ENCODE assay signal across 13 mouse cellular contexts in genomic region chr9:122592820-122593615, GRCm38 (mm10).
DNase-seq lines count a peak whose midpoint lies in the region; ATAC-seq and TF ChIP-seq lines count a peak whose summit lies in the region.
"Had no signal": no experiment of that assay in that cellular context is flagged by ENCODE, and none has a peak within 500 bp of the region (broad histone marks: within the 10 kb centered on the region; RNA-seq: fewer than 3 reads in every experiment).

No protein-coding gene starts in this region.

- TF ChIP-seq CTCF in brain, embryonic 14.5 days (IDR thresholded peaks at IDR 0.05; ENCODE audit: borderline replicate concordance, extremely low read depth, insufficient read depth, insufficient read length): no peak

- no peaks in the 10 kb centered on the region; the same call in 1 of the 2 replicates for H3K27me3 ChIP-seq in hindbrain, embryonic 11.5 days (ENCODE audit: control insufficient read depth, insufficient read depth, low read length)
- H3K27me3 ChIP-seq in midbrain, embryonic 14.5 days (ENCODE audit: control insufficient read depth, insufficient read depth, low read length): no peaks in the 10 kb centered on the region

- peak overlapping the region; percentile 39; the same call in 1 of the 2 replicates for H3K27ac ChIP-seq in hindbrain, embryonic 11.5 days (ENCODE audit: low read depth, low read length)
- peak overlapping the region; percentile 72 for H3K27ac ChIP-seq in midbrain, embryonic 14.5 days (replicated peaks; ENCODE audit: low read depth, low read length)
- H3K27ac ChIP-seq: liver, embryonic 15.5 days had no signal

- no peak for TF ChIP-seq POLR2A in brain, embryonic 14.5 days (IDR thresholded peaks at IDR 0.05; ENCODE audit: borderline replicate concordance, extremely low read depth, insufficient read depth, insufficient read length, poor library complexity, severe bottlenecking)

- no peak overlapping the region for H3K4me3 ChIP-seq in hindbrain, embryonic 11.5 days (ENCODE audit: low read depth, low read length)
- no peak overlapping the region for H3K4me3 ChIP-seq in midbrain, embryonic 14.5 days (replicated peaks; ENCODE audit: low read depth, low read length)
- H3K4me3 ChIP-seq: heart, embryonic 12.5 days; liver, embryonic 15.5 days had no signal

- DNase-seq in brain, adult 2 months (ENCODE audit: low read depth, low spot score): peak; percentile 84
- peak; percentile 87 for DNase-seq in brain, embryonic 14.5 days (ENCODE audit: low read depth)
- peak; percentile 45 for DNase-seq in hindbrain, embryonic 11.5 days (ENCODE audit: low spot score)
- DNase-seq in midbrain, embryonic 14.5 days: peak; percentile 76
- no peak for DNase-seq in kidney, adult 11 months
- no peak for DNase-seq in kidney, postnatal 4 days
- no peak for DNase-seq in cerebellum, postnatal 14 days
- no peak for DNase-seq in MN1 (ENCODE audit: low spot score)
- DNase-seq: cerebellum, adult 9-11 months; gastrocnemius, postnatal 10 days; kidney, postnatal 25 days had no signal

- no peaks in the 10 kb centered on the region for H3K36me3 ChIP-seq in hindbrain, embryonic 11.5 days (ENCODE audit: control insufficient read depth, insufficient read depth, low read length)
- H3K36me3 ChIP-seq in midbrain, embryonic 14.5 days (ENCODE audit: control insufficient read depth, insufficient read depth, low read length): no peaks in the 10 kb centered on the region
- H3K36me3 ChIP-seq: heart, embryonic 12.5 days; liver, embryonic 15.5 days had no signal

- peak; percentile 82 for ATAC-seq in hindbrain, embryonic 11.5 days (ENCODE audit: low FRiP score)
- peak; percentile 62; the same call in 1 of the 2 replicates for ATAC-seq in midbrain, embryonic 14.5 days (ENCODE audit: low FRiP score, low TSS enrichment)

- WGBS in hindbrain, embryonic 11.5 days: 14% methylated on average over 7 of the region's 7 CpGs
- 10% methylated on average over 7 of the region's 7 CpGs for WGBS in midbrain, embryonic 14.5 days

- H3K4me2 ChIP-seq in hindbrain, embryonic 11.5 days (replicated peaks; ENCODE audit: low read depth, low read length): no peak overlapping the region
- peak overlapping the region; percentile 24; the same call in 1 of the 2 replicates for H3K4me2 ChIP-seq in midbrain, embryonic 14.5 days (ENCODE audit: low read length)
- H3K4me2 ChIP-seq: heart, embryonic 12.5 days; liver, embryonic 15.5 days had no signal

- H3K9ac ChIP-seq in hindbrain, embryonic 11.5 days (ENCODE audit: low read depth, low read length): peak overlapping the region; percentile 34; the same call in 1 of the 2 replicates
- H3K9ac ChIP-seq in midbrain, embryonic 14.5 days (replicated peaks; ENCODE audit: low read length): no peak overlapping the region; the same call in 1 of the 2 replicates
- H3K9ac ChIP-seq: heart, embryonic 12.5 days; liver, embryonic 15.5 days had no signal

- H3K4me1 ChIP-seq in hindbrain, embryonic 11.5 days (replicated peaks; ENCODE audit: control insufficient read depth, insufficient read depth, low read length): peaks cover 2% of the 10 kb centered on the region; the same call in 1 of the 2 replicates
- H3K4me1 ChIP-seq in midbrain, embryonic 14.5 days (ENCODE audit: control insufficient read depth, insufficient read depth, low read length): peaks cover 42% of the 10 kb centered on the region
- H3K4me1 ChIP-seq: liver, embryonic 15.5 days had no signal

- H3K9me3 ChIP-seq in hindbrain, embryonic 11.5 days (ENCODE audit: control insufficient read depth, low read length): no peaks in the 10 kb centered on the region
- H3K9me3 ChIP-seq in midbrain, embryonic 14.5 days (ENCODE audit: control insufficient read depth, low read length): no peaks in the 10 kb centered on the region
- H3K9me3 ChIP-seq: heart, embryonic 12.5 days; liver, embryonic 15.5 days had no signal

Comparison
In these comparisons a context has a peak if more than half of its experiments do, and no peak if none do; other contexts are left out.
1. DNase-seq: peak in brain, adult 2 months (single experiment), brain, embryonic 14.5 days (single experiment), hindbrain, embryonic 11.5 days (single experiment) and midbrain, embryonic 14.5 days (single experiment); none in kidney, adult 11 months (single experiment), kidney, postnatal 4 days (0 of 2), cerebellum, postnatal 14 days (0 of 2) and MN1 (single experiment).